Mouse (Mus musculus): ENCODE measurements around the gene Spint5.

DNA sequence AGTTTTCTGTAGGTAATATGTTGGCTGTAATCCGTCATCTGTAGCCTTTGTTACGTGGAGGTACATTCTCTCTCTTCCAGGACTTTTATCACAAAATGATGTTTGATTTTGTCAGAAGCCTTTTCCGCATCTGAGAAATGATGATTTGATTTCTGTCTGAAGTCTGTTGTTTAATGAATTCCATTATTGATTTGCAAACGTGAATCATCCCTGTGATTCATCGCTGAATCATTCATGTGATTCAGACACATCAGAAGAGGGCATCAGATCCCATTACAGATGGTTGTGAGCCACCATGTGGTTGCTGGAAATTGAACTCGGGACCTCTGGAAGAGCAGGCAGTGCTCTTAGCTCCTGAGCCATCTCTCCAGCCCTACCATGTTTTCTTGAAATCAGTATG, 33.9 kb downstream of the Spint5 start:
- no peak for TF ChIP-seq POLR2A (IDR thresholded peaks at IDR 0.05; ENCODE audit: low read depth, low read length)
- no peak for TF ChIP-seq NRF1 (IDR thresholded peaks at IDR 0.05; ENCODE audit: low read depth, low read length)
- TF ChIP-seq USF1 (IDR thresholded peaks at IDR 0.05; ENCODE audit: low read depth, low read length), result no peak
- no peak for TF ChIP-seq E2F4 (IDR thresholded peaks at IDR 0.05; ENCODE audit: insufficient replicate concordance, low read depth, low read length)
- TF ChIP-seq EP300 (IDR thresholded peaks at IDR 0.05; ENCODE audit: low read length), result no peak
